Mouse (Mus musculus) forebrain, embryonic 11.5 days (tissue): Measurements from ENCODE around the gene Rrm2. TPM values are rescaled to one million over a fixed set of nuclear protein-coding genes. Genes with fewer than 3 reads are reported as not detected.

Experiments
- ATAC-seq: fragments of 200-750 bp; cut with Nextera tagmentation; replicated peaks from 2 replicates; pipeline ENCODE4 v1.8.0; 2017; ENCODE audit warnings: moderate TSS enrichment; ENCODE audit not compliant: low FRiP score
- DNase-seq: peaks from one replicate; pipeline ENCODE4 v3.0.0-alpha.2; 2017; ENCODE audit warnings: low spot score
- H3K27ac ChIP-seq: fragments of 300-500 bp; sonication (generic); 2 replicates; pipeline ENCODE4 v1.5.1; 2014; ENCODE audit warnings: low read depth, low read length
- H3K27me3 ChIP-seq: fragments of 300-500 bp; sonication (generic); 2 replicates; pipeline ENCODE4 v1.6.1; 2014; ENCODE audit warnings: mild to moderate bottlenecking, low read length, mixed read lengths; ENCODE audit not compliant: control insufficient read depth, insufficient read depth
- H3K36me3 ChIP-seq: fragments of 300-500 bp; sonication (generic); 2 replicates; pipeline ENCODE4 v1.6.1; 2014; ENCODE audit warnings: mild to moderate bottlenecking, low read length, moderate library complexity, mixed read lengths; ENCODE audit not compliant: control insufficient read depth, insufficient read depth
- H3K4me1 ChIP-seq: fragments of 300-500 bp; sonication (generic); replicated peaks from 2 replicates; pipeline ENCODE4 v1.6.1; 2014; ENCODE audit warnings: low read length, mixed read lengths; ENCODE audit not compliant: control insufficient read depth, insufficient read depth
- H3K4me2 ChIP-seq: fragments of 300-500 bp; sonication (generic); 2 replicates; pipeline ENCODE4 v1.6.1; 2014; ENCODE audit warnings: low read depth, mild to moderate bottlenecking, low read length, moderate library complexity, mixed read lengths; ENCODE audit not compliant: severe bottlenecking
- H3K4me3 ChIP-seq: fragments of 300-500 bp; sonication (generic); 2 replicates; pipeline ENCODE4 v1.5.1; 2014; ENCODE audit warnings: low read depth, low read length
- H3K9ac ChIP-seq: fragments of 300-500 bp; sonication (generic); 2 replicates; pipeline ENCODE4 v1.6.1; 2014; ENCODE audit warnings: low read length
- H3K9me3 ChIP-seq: fragments of 300-500 bp; sonication (generic); 2 replicates; pipeline ENCODE4 v1.6.1; 2016; ENCODE audit warnings: low read length, mixed read lengths; ENCODE audit not compliant: control insufficient read depth
- WGBS: fragments of 180-500 bp; shearing (Covaris S2); extraction: QIAGEN DNeasy Blood & Tissue Kit; methylation state at CpG from one replicate; pipeline ENCODE4 v1.1.7; 2014; 5-methylcytosine and 5-hydroxymethylcytosine counted together
- polyA plus RNA-seq: library from polyadenylated mRNA; unstranded; fragments of >200 nt; fragmentation: Nextera tagmentation; extraction: Ambion mirVana; gene quantifications from 2 replicates; pipeline ENCODE4 v1.2.1, GENCODE M21; 2014

The Rrm2 gene
- polyA plus RNA-seq, 1 experiment from 2014 or later = 669 TPM

- Histone ChIP-seq H3K9ac (no peak overlapping the region), H3K27ac (no peak overlapping the region), H3K4me1 (no peaks in the 10 kb centered on the region; the same call in none of the 2 replicates), H3K4me3 (no peak overlapping the region), H3K9me3 (no peaks in the 10 kb centered on the region), H3K27me3 (peaks cover 19% of the 10 kb centered on the region), H3K4me2 (no peak overlapping the region), H3K36me3 (no peaks in the 10 kb centered on the region)
- DNase-seq = no peak
- WGBS = 61% methylated on average over 8 of the region's 8 CpGs
- ATAC-seq = no peak
Observed at GRCm38 (mm10) chr12:24682563-24682962, 25.5 kb upstream of the Rrm2 start.

DNA sequence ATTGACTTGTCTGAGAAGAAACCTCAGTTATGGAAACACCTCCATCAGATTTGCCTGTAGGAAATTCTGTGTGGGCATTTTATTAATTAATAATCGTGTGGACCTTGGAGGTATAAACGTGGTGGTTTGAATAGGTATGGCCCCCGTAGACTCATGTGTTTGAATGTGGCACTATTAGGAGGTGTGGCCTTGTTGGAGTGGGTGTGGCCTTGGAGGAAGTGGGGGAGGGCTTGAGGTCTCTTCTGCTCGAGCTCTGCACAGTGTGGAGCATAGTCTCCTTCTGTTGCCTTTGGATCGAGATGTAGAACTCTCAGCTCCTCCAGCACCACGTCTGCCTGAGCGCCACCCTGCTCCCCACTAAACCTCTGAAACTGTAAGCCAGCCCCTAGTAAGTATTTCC, 24.6 kb upstream of the Rrm2 start:
- no peak overlapping the region for H3K4me3 ChIP-seq
- H3K27me3 ChIP-seq = peaks cover 19% of the 10 kb centered on the region
- ATAC-seq = no peak

GRCm38 (mm10) chr12:24686038-24686695, 21.9 kb upstream of the Rrm2 start:
- H3K36me3 ChIP-seq = no peaks in the 10 kb centered on the region
- DNase-seq = no peak
- no peak overlapping the region for H3K4me3 ChIP-seq
- no peaks in the 10 kb centered on the region for H3K9me3 ChIP-seq
- 76% methylated on average over 6 of the region's 6 CpGs for WGBS
- H3K27ac ChIP-seq = no peak overlapping the region
- no peak for ATAC-seq
- H3K4me1 ChIP-seq = no peaks in the 10 kb centered on the region
- H3K9ac ChIP-seq = no peak overlapping the region
- no peak overlapping the region for H3K4me2 ChIP-seq
- peaks cover 16% of the 10 kb centered on the region for H3K27me3 ChIP-seq

More for the DNA sequence above, 24.6 kb upstream of the Rrm2 start:
- no peak overlapping the region for H3K27ac ChIP-seq
- H3K36me3 ChIP-seq = no peaks in the 10 kb centered on the region
- no peak for DNase-seq
- no peak overlapping the region for H3K4me2 ChIP-seq
- no peaks in the 10 kb centered on the region; the same call in none of the 2 replicates for H3K4me1 ChIP-seq
- H3K9me3 ChIP-seq = no peaks in the 10 kb centered on the region
- WGBS = 72% methylated on average over 7 of the region's 7 CpGs
- no peak overlapping the region for H3K9ac ChIP-seq

- Histone ChIP-seq H3K9ac (no peak overlapping the region), H3K27me3 (peaks cover 9% of the 10 kb centered on the region), H3K4me1 (no peaks in the 10 kb centered on the region), H3K4me3 (no peak overlapping the region), H3K27ac (no peak overlapping the region), H3K4me2 (no peak overlapping the region), H3K36me3 (no peaks in the 10 kb centered on the region), H3K9me3 (no peaks in the 10 kb centered on the region)
- 76% methylated on average over 11 of the region's 11 CpGs for WGBS
- DNase-seq (no peak), ATAC-seq (no peak)
Observed at GRCm38 (mm10) chr12:24686696-24687346, 21.2 kb upstream of the Rrm2 start.

GRCm38 (mm10) chr12:24690351-24690750, 17.7 kb upstream of the Rrm2 start:
- no peak for ATAC-seq
- WGBS = 90% methylated on average over 3 of the region's 3 CpGs
- no peaks in the 10 kb centered on the region for H3K9me3 ChIP-seq

GRCm38 (mm10) chr12:24696500-24697483, 11.2 kb upstream of the Rrm2 start:
- H3K4me1 ChIP-seq = no peaks in the 10 kb centered on the region
- H3K27ac ChIP-seq = no peak overlapping the region
- H3K9ac ChIP-seq = no peak overlapping the region
- H3K4me2 ChIP-seq = no peak overlapping the region
- DNase-seq = peak; percentile 90
- no peaks in the 10 kb centered on the region for H3K36me3 ChIP-seq
- no peak overlapping the region for H3K4me3 ChIP-seq
- H3K27me3 ChIP-seq = no peaks in the 10 kb centered on the region
- H3K9me3 ChIP-seq = no peaks in the 10 kb centered on the region
- ATAC-seq = peak; percentile 76
- 45% methylated on average over 16 of the region's 16 CpGs for WGBS

More at GRCm38 (mm10) chr12:24690351-24690750, 17.7 kb upstream of the Rrm2 start:
- Histone ChIP-seq H3K36me3 (no peaks in the 10 kb centered on the region), H3K4me2 (no peak overlapping the region), H3K9ac (no peak overlapping the region), H3K4me1 (no peaks in the 10 kb centered on the region), H3K27ac (no peak overlapping the region), H3K27me3 (no peaks in the 10 kb centered on the region), H3K4me3 (no peak overlapping the region)
- DNase-seq = no peak

DNA sequence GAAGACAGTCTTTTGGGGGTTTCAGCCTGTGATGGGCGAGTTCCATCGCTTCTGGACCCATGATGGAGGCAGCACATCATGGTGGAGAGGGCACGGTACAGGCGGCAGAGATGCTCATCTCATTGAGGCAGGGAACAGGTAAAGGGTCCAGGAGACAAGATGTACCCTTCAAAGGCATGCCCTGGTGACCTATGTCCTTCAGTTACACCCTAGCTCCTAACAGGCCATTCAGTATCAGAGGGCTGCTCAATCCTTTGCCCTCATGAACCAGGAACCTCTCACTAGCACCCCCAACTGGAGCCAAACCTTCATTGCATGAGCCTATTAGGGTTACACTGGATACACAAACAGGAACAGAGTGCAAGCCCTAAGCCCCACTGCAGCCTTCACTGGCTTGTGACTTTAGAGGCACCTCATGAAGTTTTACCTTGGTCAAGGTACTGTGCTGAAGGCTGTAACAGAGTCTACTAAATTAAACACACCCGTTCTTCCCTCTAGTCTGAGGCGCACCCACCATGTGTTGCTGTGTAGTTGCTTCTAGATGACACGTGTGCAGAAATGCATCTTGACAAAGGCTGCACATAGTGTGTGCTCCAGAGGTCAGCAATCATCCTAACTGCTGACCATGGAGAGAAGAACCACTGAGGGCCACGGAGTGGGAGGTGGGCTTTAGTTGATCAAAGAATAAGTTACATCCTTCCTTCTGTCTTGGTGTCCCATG, 10.4 kb upstream of the Rrm2 start:
- Histone ChIP-seq H3K4me3 (no peak overlapping the region), H3K36me3 (no peaks in the 10 kb centered on the region), H3K4me2 (no peak overlapping the region), H3K9ac (no peak overlapping the region), H3K4me1 (no peaks in the 10 kb centered on the region), H3K27me3 (no peaks in the 10 kb centered on the region), H3K9me3 (no peaks in the 10 kb centered on the region), H3K27ac (no peak overlapping the region)
- WGBS = 63% methylated on average over 8 of the region's 8 CpGs
- ATAC-seq = peak; percentile 18; the same call in 1 of the 2 replicates
- DNase-seq = no peak

DNA sequence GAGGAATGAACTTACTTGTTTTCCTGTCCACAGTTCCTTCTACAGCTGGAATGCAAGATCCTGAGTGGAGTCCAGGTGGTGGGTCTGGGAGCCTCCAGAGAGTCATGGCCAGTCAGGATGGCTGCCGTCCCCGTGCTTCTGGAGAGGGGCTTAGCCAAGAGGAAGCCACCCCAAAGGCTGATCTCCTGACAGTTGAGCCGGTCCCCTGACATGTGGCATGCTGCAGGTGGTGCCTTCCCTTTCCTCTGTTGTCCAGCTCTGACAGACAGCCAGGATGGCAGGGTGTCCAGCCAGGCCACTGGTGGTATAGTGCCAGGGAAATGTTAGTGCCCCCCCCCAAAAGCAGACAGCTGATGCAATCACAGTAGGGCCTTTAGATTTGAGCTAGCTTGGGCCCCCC, 9.5 kb upstream of the Rrm2 start:
- Histone ChIP-seq H3K36me3 (no peaks in the 10 kb centered on the region), H3K9me3 (no peaks in the 10 kb centered on the region), H3K27ac (no peak overlapping the region), H3K4me1 (no peaks in the 10 kb centered on the region), H3K27me3 (no peaks in the 10 kb centered on the region), H3K4me2 (no peak overlapping the region), H3K4me3 (no peak overlapping the region), H3K9ac (no peak overlapping the region)
- 74% methylated on average over 3 of the region's 3 CpGs for WGBS
- DNase-seq (no peak), ATAC-seq (no peak)
